Mouse (Mus musculus) forebrain, postnatal 0 days (tissue): ENCODE measurements around the gene Defa20. TPM values are rescaled to one million over a fixed set of nuclear protein-coding genes. Genes with fewer than 3 reads are reported as not detected.
"Not testable (repeated sequence)": the region's sequence is repeated elsewhere in the genome, so short reads cannot be mapped to it uniquely, and the experiment has no call there.

Experiments used
- ATAC-seq: fragments of 200-750 bp; cut with Nextera tagmentation; 2 replicates; pipeline ENCODE4 v1.8.0; 2017; ENCODE audit warnings: mild to moderate bottlenecking, moderate library complexity
- DNase-seq: peaks from one replicate; pipeline ENCODE4 v3.0.0-alpha.2; 2015
- H3K27ac ChIP-seq: fragments of 300-500 bp; sonication (generic); 2 replicates; pipeline ENCODE4 v1.5.1; 2014; ENCODE audit warnings: low read depth, mild to moderate bottlenecking, antibody characterized with exemption, low read length, moderate library complexity, mixed read lengths
- H3K27me3 ChIP-seq: fragments of 300-500 bp; sonication (generic); 2 replicates; pipeline ENCODE4 v1.6.1; 2014; ENCODE audit warnings: mild to moderate bottlenecking, low read length, mixed read lengths; ENCODE audit not compliant: insufficient read depth
- H3K36me3 ChIP-seq: fragments of 300-500 bp; sonication (generic); 2 replicates; pipeline ENCODE4 v1.6.1; 2014; ENCODE audit warnings: mild to moderate bottlenecking, moderate library complexity; ENCODE audit not compliant: insufficient read depth
- H3K4me1 ChIP-seq: fragments of 300-500 bp; sonication (generic); 2 replicates; pipeline ENCODE4 v1.6.1; 2014; ENCODE audit warnings: antibody characterized with exemption; ENCODE audit not compliant: insufficient read depth
- H3K4me2 ChIP-seq: fragments of 300-500 bp; sonication (generic); 2 replicates; pipeline ENCODE4 v1.6.1; 2014; ENCODE audit warnings: low read depth, mild to moderate bottlenecking, moderate library complexity
- H3K4me3 ChIP-seq: fragments of 300-500 bp; sonication (generic); 2 replicates; pipeline ENCODE4 v1.5.1; 2014; ENCODE audit warnings: low read depth, low read length, mixed read lengths
- H3K9ac ChIP-seq: fragments of 300-500 bp; sonication (generic); 2 replicates; pipeline ENCODE4 v1.6.1; 2014; ENCODE audit warnings: mild to moderate bottlenecking
- H3K9me3 ChIP-seq: fragments of 300-500 bp; sonication (generic); 2 replicates; pipeline ENCODE4 v1.6.1; 2016; ENCODE audit warnings: low read length
- WGBS: fragments of 180-500 bp; shearing (Covaris S2); extraction: QIAGEN DNeasy Blood & Tissue Kit; methylation state at CpG from one replicate; pipeline ENCODE4 v1.1.7; 2014; 5-methylcytosine and 5-hydroxymethylcytosine counted together
- polyA plus RNA-seq: library from polyadenylated mRNA; unstranded; fragments of >200 nt; fragmentation: Nextera tagmentation; extraction: Ambion mirVana; gene quantifications from 2 replicates; pipeline ENCODE4 v1.2.1, GENCODE M21; 2015
- total RNA-seq: library from RNA; depleted of rRNA; stranded (reverse); fragments of >200 nt; gene quantifications from 2 replicates; pipeline ENCODE4 v1.2.3, GENCODE M21; 2014; rRNA removed

The Defa20 gene
- not detected in 2 replicates for total RNA-seq
- not detected in 2 replicates for polyA plus RNA-seq

DNA sequence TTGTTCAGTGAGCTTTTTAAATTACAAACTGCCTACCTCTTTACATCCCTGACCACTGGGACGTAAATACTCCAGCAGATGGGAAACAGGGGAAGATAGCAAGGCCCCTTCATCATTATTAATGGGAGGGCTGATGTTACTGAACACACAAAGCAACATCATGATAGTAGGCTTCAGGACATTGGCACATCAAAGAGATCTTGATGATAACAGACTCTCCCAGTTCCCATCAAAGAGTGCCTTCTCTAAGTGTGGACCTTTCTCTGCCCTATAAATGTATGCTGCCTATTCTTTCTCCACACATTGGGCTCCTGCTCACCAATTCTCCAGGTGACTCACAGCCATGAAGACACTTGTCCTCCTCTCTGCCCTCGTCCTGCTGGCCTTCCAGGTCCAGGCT, at the start of gene Defa20:
Gene Defa20, plus strand, starts transcription at position 301 of the 400 bp plus-strand sequence.
- not testable (repeated sequence) for H3K4me2 ChIP-seq, H3K9me3 ChIP-seq, H3K36me3 ChIP-seq, H3K27me3 ChIP-seq, H3K4me3 ChIP-seq, DNase-seq, H3K27ac ChIP-seq, ATAC-seq, H3K4me1 ChIP-seq, H3K9ac ChIP-seq
- WGBS: no CpG with 5 or more reads among the region's 2 CpGs

DNA sequence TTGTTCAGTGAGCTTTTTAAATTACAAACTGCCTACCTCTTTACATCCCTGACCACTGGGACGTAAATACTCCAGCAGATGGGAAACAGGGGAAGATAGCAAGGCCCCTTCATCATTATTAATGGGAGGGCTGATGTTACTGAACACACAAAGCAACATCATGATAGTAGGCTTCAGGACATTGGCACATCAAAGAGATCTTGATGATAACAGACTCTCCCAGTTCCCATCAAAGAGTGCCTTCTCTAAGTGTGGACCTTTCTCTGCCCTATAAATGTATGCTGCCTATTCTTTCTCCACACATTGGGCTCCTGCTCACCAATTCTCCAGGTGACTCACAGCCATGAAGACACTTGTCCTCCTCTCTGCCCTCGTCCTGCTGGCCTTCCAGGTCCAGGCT, 19.7 kb downstream of the Defa20 start, which contains the start of gene Defa32:
Gene Defa32, plus strand, starts transcription at position 301 of the 400 bp plus-strand sequence.
- not testable (repeated sequence) for H3K4me1 ChIP-seq, H3K9ac ChIP-seq, H3K27me3 ChIP-seq, H3K4me3 ChIP-seq, DNase-seq, H3K27ac ChIP-seq, H3K9me3 ChIP-seq, H3K36me3 ChIP-seq, ATAC-seq, H3K4me2 ChIP-seq
- WGBS: no CpG with 5 or more reads among the region's 2 CpGs

Other genes starting within 250 kb of the Defa20 start
- gene Defa27, start 193.7 kb upstream of the Defa20 start, total RNA-seq: not detected in 2 replicates
- not detected in 2 replicates for gene Defa27, start 193.7 kb upstream of the Defa20 start, polyA plus RNA-seq
- not detected in 2 replicates for gene Defa29, start 182.2 kb upstream of the Defa20 start, total RNA-seq
- not detected in 2 replicates for gene Defa29, start 182.2 kb upstream of the Defa20 start, polyA plus RNA-seq
- not detected in 2 replicates for gene Defa2, start 130.7 kb upstream of the Defa20 start, total RNA-seq
- gene Defa2, start 130.7 kb upstream of the Defa20 start, polyA plus RNA-seq: not detected in 2 replicates
- gene Defa33, start 117.4 kb upstream of the Defa20 start, total RNA-seq: not detected in 2 replicates
- gene Defa33, start 117.4 kb upstream of the Defa20 start, polyA plus RNA-seq: not detected in 2 replicates
- not detected in 2 replicates for gene Defa36, start 81.8 kb upstream of the Defa20 start, total RNA-seq
- not detected in 2 replicates for gene Defa36, start 81.8 kb upstream of the Defa20 start, polyA plus RNA-seq
- not detected in 2 replicates for gene Gm7849, start 52.7 kb upstream of the Defa20 start, total RNA-seq
- not detected in 2 replicates for gene Gm7849, start 52.7 kb upstream of the Defa20 start, polyA plus RNA-seq
- gene Defa32, start 19.8 kb downstream of the Defa20 start, total RNA-seq: not detected in 2 replicates
- not detected in 2 replicates for gene Defa32, start 19.8 kb downstream of the Defa20 start, polyA plus RNA-seq
- gene Defa37, start 56.1 kb downstream of the Defa20 start, total RNA-seq: not detected in 2 replicates
- not detected in 2 replicates for gene Defa37, start 56.1 kb downstream of the Defa20 start, polyA plus RNA-seq
- gene Defa28, start 73.7 kb downstream of the Defa20 start, total RNA-seq: not detected in 2 replicates
- gene Defa28, start 73.7 kb downstream of the Defa20 start, polyA plus RNA-seq: not detected in 2 replicates
- not detected in 2 replicates for gene Gm7861, start 85.2 kb downstream of the Defa20 start, total RNA-seq
- not detected in 2 replicates for gene Gm7861, start 85.2 kb downstream of the Defa20 start, polyA plus RNA-seq
- gene Defa26, start 108.9 kb downstream of the Defa20 start, total RNA-seq: not detected in 2 replicates
- gene Defa26, start 108.9 kb downstream of the Defa20 start, polyA plus RNA-seq: not detected in 2 replicates
- not detected in 2 replicates for gene Defa17, start 146.5 kb downstream of the Defa20 start, total RNA-seq
- not detected in 2 replicates for gene Defa17, start 146.5 kb downstream of the Defa20 start, polyA plus RNA-seq
- not detected in 2 replicates for gene Defa34, start 156.5 kb downstream of the Defa20 start, total RNA-seq
- not detected in 2 replicates for gene Defa34, start 156.5 kb downstream of the Defa20 start, polyA plus RNA-seq
- not detected in 2 replicates for gene AY761184, start 194.4 kb downstream of the Defa20 start, total RNA-seq
- not detected in 2 replicates for gene AY761184, start 194.4 kb downstream of the Defa20 start, polyA plus RNA-seq
- not detected in 2 replicates for gene Defa24, start 225.2 kb downstream of the Defa20 start, total RNA-seq
- not detected in 2 replicates for gene Defa24, start 225.2 kb downstream of the Defa20 start, polyA plus RNA-seq